8 mouse cellular contexts compared by ENCODE assay signal in the genomic region with DNA sequence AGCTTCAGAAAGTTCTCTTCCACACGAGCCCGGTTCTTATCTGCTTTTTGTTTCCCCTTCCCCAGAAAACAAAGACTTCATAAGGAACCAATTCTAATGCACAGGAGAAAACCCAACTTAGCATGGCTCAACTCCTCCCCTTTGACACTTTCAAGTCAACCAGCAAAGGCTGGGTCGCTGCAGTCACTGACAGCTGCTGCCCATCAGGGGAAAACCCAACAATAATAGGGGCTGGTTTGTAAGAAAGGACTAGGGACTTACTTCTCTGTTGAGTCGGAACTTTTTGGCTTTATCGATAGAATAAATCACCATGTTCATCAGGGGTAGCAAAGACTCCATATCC. TPM values are rescaled to one million over a fixed set of nuclear protein-coding genes. Genes with fewer than 3 reads are reported as not detected.
DNase-seq lines count a peak whose midpoint lies in the region; ATAC-seq and TF ChIP-seq lines count a peak whose summit lies in the region.

A gene (minus strand): TSS at position 46 of the 343 bp plus-strand sequence.

- H3K9ac ChIP-seq in heart, embryonic 16.5 days (ENCODE audit: low read length), result no peak within 1 kb of the TSS
- H3K9ac ChIP-seq in limb, embryonic 13.5 days, result no peak within 1 kb of the TSS

- TF ChIP-seq CTCF in cerebellum, adult 2 months (IDR thresholded peaks at IDR 0.05; ENCODE audit: borderline replicate concordance, insufficient read depth, low read depth, low read length), result no peak
- no peak for TF ChIP-seq CTCF in testis, adult 2 months (IDR thresholded peaks at IDR 0.05; ENCODE audit: control insufficient read depth, insufficient read depth, insufficient replicate concordance, low read depth, low read length)

- H3K36me3 ChIP-seq in testis, adult 2 months (ENCODE audit: control insufficient read depth, insufficient read depth, low read length), result peaks cover 2% of the 10 kb centered on the region
- H3K36me3 ChIP-seq in heart, embryonic 16.5 days (ENCODE audit: control insufficient read depth, insufficient read depth), result peaks cover 57% of the 10 kb centered on the region
- H3K36me3 ChIP-seq in limb, embryonic 13.5 days, result peaks cover 82% of the 10 kb centered on the region
- H3K36me3 ChIP-seq in splenic B cell, adult 2 months (ENCODE audit: control insufficient read depth, insufficient read depth, low read length, poor library complexity, severe bottlenecking), result peaks cover 2% of the 10 kb centered on the region; the same call in 1 of the 2 replicates

- no peak for ATAC-seq in heart, embryonic 16.5 days (replicated peaks; ENCODE audit: extremely low read depth, insufficient read depth, low FRiP score)
- ATAC-seq in limb, embryonic 13.5 days (ENCODE audit: low FRiP score, low read depth), result no peak

- H3K4me1 ChIP-seq in cerebellum, adult 2 months (ENCODE audit: control insufficient read depth, insufficient read depth, low read length), result no peaks in the 10 kb centered on the region
- no peaks in the 10 kb centered on the region for H3K4me1 ChIP-seq in testis, adult 2 months (ENCODE audit: control insufficient read depth, insufficient read depth, low read length)
- H3K4me1 ChIP-seq in heart, embryonic 16.5 days (ENCODE audit: control insufficient read depth, insufficient read depth, low read length), result no peaks in the 10 kb centered on the region
- H3K4me1 ChIP-seq in limb, embryonic 13.5 days, result no peaks in the 10 kb centered on the region

- no peaks in the 10 kb centered on the region for H3K27me3 ChIP-seq in cerebellum, adult 2 months (ENCODE audit: control insufficient read depth, insufficient read depth, low read length)
- no peaks in the 10 kb centered on the region for H3K27me3 ChIP-seq in testis, adult 2 months (ENCODE audit: control insufficient read depth, insufficient read depth, low read length)
- no peaks in the 10 kb centered on the region for H3K27me3 ChIP-seq in heart, embryonic 16.5 days (ENCODE audit: control insufficient read depth, insufficient read depth, low read length)
- no peaks in the 10 kb centered on the region for H3K27me3 ChIP-seq in limb, embryonic 13.5 days
- no peaks in the 10 kb centered on the region for H3K27me3 ChIP-seq in splenic B cell, adult 2 months (ENCODE audit: control insufficient read depth, insufficient read depth, low read length, poor library complexity, severe bottlenecking)

- no peak within 1 kb of the TSS for H3K4me3 ChIP-seq in cerebellum, adult 2 months (replicated peaks; ENCODE audit: insufficient read depth, low read depth, low read length)
- H3K4me3 ChIP-seq in testis, adult 2 months (ENCODE audit: control insufficient read depth, low read depth, low read length), result no peak within 1 kb of the TSS
- H3K4me3 ChIP-seq in heart, embryonic 16.5 days (ENCODE audit: low read length), result no peak within 1 kb of the TSS
- H3K4me3 ChIP-seq in limb, embryonic 13.5 days, result no peak within 1 kb of the TSS

- WGBS in cerebellum, adult 2 months, result 89% methylated on average over 5 of the region's 5 CpGs
- 70% methylated on average over 5 of the region's 5 CpGs for WGBS in heart, embryonic 16.5 days
- WGBS in limb, embryonic 13.5 days, result 90% methylated on average over 5 of the region's 5 CpGs

- H3K4me2 ChIP-seq in heart, embryonic 16.5 days (ENCODE audit: low read depth, low read length), result no peak within 1 kb of the TSS
- H3K4me2 ChIP-seq in limb, embryonic 13.5 days (replicated peaks), result no peak within 1 kb of the TSS

- no peak for TF ChIP-seq POLR2A in cerebellum, adult 2 months (IDR thresholded peaks at IDR 0.05; ENCODE audit: borderline replicate concordance, insufficient read depth, low read length)
- TF ChIP-seq POLR2A in testis, adult 2 months (IDR thresholded peaks at IDR 0.05; ENCODE audit: control insufficient read depth, low read depth, low read length), result no peak

- DNase-seq in cerebellum, adult 2 months, result no peak
- DNase-seq in cerebellum, adult 8-10 months, result no peak
- DNase-seq in testis, postnatal 10 days (ENCODE audit: low spot score), result no peak
- DNase-seq in splenic B cell, adult 2 months (ENCODE audit: low read depth, low spot score), result peak; percentile 66
- DNase-seq in spleen, adult 18-20 months, result no peak

- no peaks in the 10 kb centered on the region for H3K9me3 ChIP-seq in heart, embryonic 16.5 days (replicated peaks; ENCODE audit: control insufficient read depth, low read length)
- no peaks in the 10 kb centered on the region for H3K9me3 ChIP-seq in limb, embryonic 13.5 days

- no peak within 1 kb of the TSS for H3K27ac ChIP-seq in cerebellum, adult 2 months (ENCODE audit: insufficient read depth, low read length)
- H3K27ac ChIP-seq in testis, adult 2 months (ENCODE audit: control insufficient read depth, insufficient read depth, low read depth, low read length), result no peak within 1 kb of the TSS
- peak within 1 kb of the TSS; percentile 26; the same call in 1 of the 2 replicates for H3K27ac ChIP-seq in heart, embryonic 16.5 days (ENCODE audit: low read length)
- H3K27ac ChIP-seq in limb, embryonic 13.5 days, result no peak within 1 kb of the TSS

RNA-seq across cellular contexts. Expression of the gene that starts here (rescaled TPM):
- polyA plus RNA-seq in cerebellum, adult 2 months (2012; rRNA removed), result 58.2 and 65.4 TPM in 2 replicates
- 153 and 157 TPM in 2 replicates for polyA plus RNA-seq in testis, adult 2 months (2012; rRNA removed)
- polyA plus RNA-seq in heart, embryonic 16.5 days (2015; fragmentation: Nextera tagmentation; extraction: Ambion mirVana), result 17.5 and 21.9 TPM in 2 replicates
- 32.8 and 33.7 TPM in 2 replicates for polyA plus RNA-seq in limb, embryonic 13.5 days (2015; fragmentation: Nextera tagmentation; extraction: Ambion mirVana)
